Mouse (Mus musculus): ENCODE measurements around the gene Fam171a1. TPM values are rescaled to one million over a fixed set of nuclear protein-coding genes. Genes with fewer than 3 reads are reported as not detected.
A peak's percentile ranks its signal among the peaks of the same experiment; 100 is the strongest.
"Not testable (repeated sequence)": the region's sequence is repeated elsewhere in the genome, so short reads cannot be mapped to it uniquely, and the experiment has no call there.

The Fam171a1 gene
- polyA plus RNA-seq (2012; rRNA removed): 41.3 and 42.6 TPM in 2 replicates

GRCm38 (mm10) chr2:3113866-3114265, at the start of gene Fam171a1:
Gene Fam171a1, plus strand, starts transcription at chr2:3114224.
- H3K4me3 ChIP-seq (ENCODE audit: insufficient read depth, low read length): no peak within 1 kb of the TSS
- peak within 1 kb of the TSS; percentile 3; the same call in 1 of the 2 replicates for H3K27ac ChIP-seq (ENCODE audit: insufficient read depth, low read length)
- TF ChIP-seq POLR2A (IDR thresholded peaks at IDR 0.05; ENCODE audit: extremely low read depth, insufficient read depth, low read length) (no peak), CTCF (IDR thresholded peaks at IDR 0.05; ENCODE audit: extremely low read depth, insufficient read depth, low read length) (no peak)
- H3K4me1 ChIP-seq (ENCODE audit: control insufficient read depth, insufficient read depth, low read length): no peaks in the 10 kb centered on the region; the same call in 1 of the 2 replicates

- no peaks in the 10 kb centered on the region for H3K4me1 ChIP-seq (ENCODE audit: control insufficient read depth, insufficient read depth, low read length)
- TF ChIP-seq CTCF (IDR thresholded peaks at IDR 0.05; ENCODE audit: extremely low read depth, insufficient read depth, low read length) (no peak), POLR2A (IDR thresholded peaks at IDR 0.05; ENCODE audit: extremely low read depth, insufficient read depth, low read length) (no peak)
- no peak overlapping the region for H3K27ac ChIP-seq (ENCODE audit: insufficient read depth, low read length)
- no peak overlapping the region for H3K4me3 ChIP-seq (ENCODE audit: insufficient read depth, low read length)
These were observed 44.9 kb upstream of the Fam171a1 start for GRCm38 (mm10) chr2:3069140-3069539.

GRCm38 (mm10) chr2:3088361-3088760, 25.7 kb upstream of the Fam171a1 start:
- not testable (repeated sequence) for H3K4me1 ChIP-seq (ENCODE audit: control insufficient read depth, insufficient read depth, low read length); H3K4me3 ChIP-seq (ENCODE audit: insufficient read depth, low read length); H3K27ac ChIP-seq (ENCODE audit: insufficient read depth, low read length)

GRCm38 (mm10) chr2:3089274-3089673, 24.8 kb upstream of the Fam171a1 start:
- no peak overlapping the region for H3K4me3 ChIP-seq (ENCODE audit: insufficient read depth, low read length)
- H3K27ac ChIP-seq (ENCODE audit: insufficient read depth, low read length): no peak overlapping the region
- no peaks in the 10 kb centered on the region for H3K4me1 ChIP-seq (ENCODE audit: control insufficient read depth, insufficient read depth, low read length)
- TF ChIP-seq POLR2A (IDR thresholded peaks at IDR 0.05; ENCODE audit: extremely low read depth, insufficient read depth, low read length) (no peak), CTCF (IDR thresholded peaks at IDR 0.05; ENCODE audit: extremely low read depth, insufficient read depth, low read length) (peak; percentile 31; the same call in 1 of the 2 replicates)

GRCm38 (mm10) chr2:3096101-3096500, 17.9 kb upstream of the Fam171a1 start:
- H3K27ac ChIP-seq (ENCODE audit: insufficient read depth, low read length): no peak overlapping the region
- TF ChIP-seq CTCF (IDR thresholded peaks at IDR 0.05; ENCODE audit: extremely low read depth, insufficient read depth, low read length) (no peak), POLR2A (IDR thresholded peaks at IDR 0.05; ENCODE audit: extremely low read depth, insufficient read depth, low read length) (no peak)
- H3K4me1 ChIP-seq (ENCODE audit: control insufficient read depth, insufficient read depth, low read length): no peaks in the 10 kb centered on the region
- H3K4me3 ChIP-seq (ENCODE audit: insufficient read depth, low read length): no peak overlapping the region

GRCm38 (mm10) chr2:3099971-3100370, 14.1 kb upstream of the Fam171a1 start:
- TF ChIP-seq CTCF (IDR thresholded peaks at IDR 0.05; ENCODE audit: extremely low read depth, insufficient read depth, low read length): no peak
- H3K4me1 ChIP-seq (ENCODE audit: control insufficient read depth, insufficient read depth, low read length): no peaks in the 10 kb centered on the region
- no peak overlapping the region for H3K4me3 ChIP-seq (ENCODE audit: insufficient read depth, low read length)
- H3K27ac ChIP-seq (ENCODE audit: insufficient read depth, low read length): no peak overlapping the region

- no peak overlapping the region for H3K4me3 ChIP-seq (ENCODE audit: insufficient read depth, low read length)
- no peaks in the 10 kb centered on the region for H3K4me1 ChIP-seq (ENCODE audit: control insufficient read depth, insufficient read depth, low read length)
- H3K27ac ChIP-seq (ENCODE audit: insufficient read depth, low read length): no peak overlapping the region
- TF ChIP-seq CTCF (IDR thresholded peaks at IDR 0.05; ENCODE audit: extremely low read depth, insufficient read depth, low read length) (no peak), POLR2A (IDR thresholded peaks at IDR 0.05; ENCODE audit: extremely low read depth, insufficient read depth, low read length) (no peak)
These were observed 12.6 kb upstream of the Fam171a1 start for GRCm38 (mm10) chr2:3101292-3101957.

- Histone ChIP-seq H3K4me3 (ENCODE audit: insufficient read depth, low read length) (no peak overlapping the region), H3K4me1 (ENCODE audit: control insufficient read depth, insufficient read depth, low read length) (no peaks in the 10 kb centered on the region), H3K27ac (ENCODE audit: insufficient read depth, low read length) (no peak overlapping the region)
- no peak for TF ChIP-seq CTCF (IDR thresholded peaks at IDR 0.05; ENCODE audit: extremely low read depth, insufficient read depth, low read length)
- TF ChIP-seq POLR2A (IDR thresholded peaks at IDR 0.05; ENCODE audit: extremely low read depth, insufficient read depth, low read length): no peak
These were observed 11.7 kb upstream of the Fam171a1 start for GRCm38 (mm10) chr2:3102360-3102759.

GRCm38 (mm10) chr2:3107471-3107870, 6.6 kb upstream of the Fam171a1 start:
- Histone ChIP-seq H3K27ac (ENCODE audit: insufficient read depth, low read length) (no peak overlapping the region), H3K4me1 (ENCODE audit: control insufficient read depth, insufficient read depth, low read length) (no peaks in the 10 kb centered on the region; the same call in 1 of the 2 replicates), H3K4me3 (ENCODE audit: insufficient read depth, low read length) (no peak overlapping the region)
- TF ChIP-seq POLR2A (IDR thresholded peaks at IDR 0.05; ENCODE audit: extremely low read depth, insufficient read depth, low read length): no peak
- no peak for TF ChIP-seq CTCF (IDR thresholded peaks at IDR 0.05; ENCODE audit: extremely low read depth, insufficient read depth, low read length)

GRCm38 (mm10) chr2:3108431-3108830, 5.6 kb upstream of the Fam171a1 start:
- TF ChIP-seq POLR2A (IDR thresholded peaks at IDR 0.05; ENCODE audit: extremely low read depth, insufficient read depth, low read length): no peak
- no peak for TF ChIP-seq CTCF (IDR thresholded peaks at IDR 0.05; ENCODE audit: extremely low read depth, insufficient read depth, low read length)
- H3K4me1 ChIP-seq (ENCODE audit: control insufficient read depth, insufficient read depth, low read length): no peaks in the 10 kb centered on the region; the same call in 1 of the 2 replicates
- H3K27ac ChIP-seq (ENCODE audit: insufficient read depth, low read length): no peak overlapping the region
- no peak overlapping the region for H3K4me3 ChIP-seq (ENCODE audit: insufficient read depth, low read length)
